Mouse (Mus musculus) heart, adult 2 months (tissue): ENCODE results near the gene Srbd1. TPM values are rescaled to one million over a fixed set of nuclear protein-coding genes. Genes with fewer than 3 reads are reported as not detected.

Experiments
- DNase-seq, 2 experiments: peaks; one replicate each; pipeline ENCODE4 v3.0.0; 2021
- H3K27ac ChIP-seq: fragments of 200-600 bp; 2 replicates; pipeline ENCODE4 v1.8.1; 2022
- H3K27me3 ChIP-seq: fragments of 200-500 bp; 2 replicates; pipeline ENCODE4 v1.6.1; 2012; ENCODE audit warnings: mild to moderate bottlenecking, low read length, inconsistent platforms, mixed read lengths; ENCODE audit not compliant: control insufficient read depth, insufficient read depth
- H3K36me3 ChIP-seq: fragments of 200-500 bp; 2 replicates; pipeline ENCODE4 v1.6.1; 2012; ENCODE audit warnings: low read length, inconsistent platforms; ENCODE audit not compliant: control insufficient read depth, insufficient read depth
- H3K4me1 ChIP-seq: fragments of 200-500 bp; 2 replicates; pipeline ENCODE4 v1.6.1; 2011; ENCODE audit warnings: low read length; ENCODE audit not compliant: control insufficient read depth, insufficient read depth
- H3K4me3 ChIP-seq: fragments of 200-600 bp; 2 replicates; pipeline ENCODE4 v1.8.1; 2022
- H3K79me2 ChIP-seq: fragments of 200-500 bp; replicated peaks from 2 replicates; pipeline ENCODE4 v1.6.1; 2012; ENCODE audit warnings: mild to moderate bottlenecking, inconsistent platforms, low read length, moderate library complexity, mixed read lengths; ENCODE audit not compliant: control insufficient read depth, insufficient read depth
- H3K9ac ChIP-seq: fragments of 200-500 bp; 2 replicates; pipeline ENCODE4 v1.6.1; 2012; ENCODE audit warnings: low read depth, mild to moderate bottlenecking, control low read depth, inconsistent platforms, low read length, mixed read lengths
- CTCF ChIP-seq: fragments of 200-600 bp; IDR thresholded peaks from 2 replicates; pipeline ENCODE4 v1.8.1; 2022; ENCODE audit warnings: antibody characterized with exemption, mild to moderate bottlenecking, moderate library complexity
- EP300 ChIP-seq: fragments of 200-500 bp; IDR thresholded peaks from 2 replicates; pipeline ENCODE4 v1.6.1; 2011; ENCODE audit warnings: low read depth, low read length, control low read depth; ENCODE audit not compliant: insufficient read depth
- POLR2A ChIP-seq: fragments of 200-500 bp; IDR thresholded peaks from 2 replicates; pipeline ENCODE4 v1.6.1; 2011; ENCODE audit warnings: mild to moderate bottlenecking, low read depth, low read length, control low read depth; ENCODE audit not compliant: insufficient read depth
- WGBS: fragments of 180-500 bp; shearing (Covaris S2); methylation state at CpG from one replicate; pipeline ENCODE4 v1.1.7; 2018; 5-methylcytosine and 5-hydroxymethylcytosine counted together
- intact Hi-C: fragments of 180-260 bp; cut with DNase I; formaldehyde crosslinking; loops from one replicate; pipeline ENCODE4 v1.15.1; 2025
- polyA plus RNA-seq: library from polyadenylated mRNA; depleted of rRNA; stranded (reverse); fragments of >200 nt; gene quantifications from 2 replicates; pipeline ENCODE4 v1.2.3, GENCODE M21; 2012
- total RNA-seq, 2 experiments: library from RNA; stranded (reverse); gene quantifications; 2 replicates each; pipeline ENCODE4 v1.2.3; 2021

Srbd1 gene
- total and polyA plus RNA-seq, 3 experiments = 2.7 to 12.3 (median 12.2) TPM

DNA sequence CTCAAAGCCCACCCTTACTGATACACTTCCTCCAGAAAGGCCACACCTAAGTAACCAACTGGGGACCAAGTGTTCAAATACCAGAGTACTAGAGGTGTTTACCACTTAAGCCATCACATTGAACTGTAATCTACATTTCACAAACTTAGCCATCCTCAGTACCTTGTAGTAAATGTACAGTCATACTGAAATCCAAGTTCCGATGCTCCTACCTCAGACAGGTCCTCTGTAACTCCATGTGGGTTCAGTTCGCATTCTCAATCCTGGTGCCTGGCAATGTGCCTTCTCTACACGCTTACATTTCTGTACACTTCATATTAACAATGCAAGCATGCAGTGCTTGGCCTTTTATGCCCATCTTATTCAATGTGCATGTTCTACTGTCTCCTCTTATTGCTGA lies 77.5 kb downstream of the Srbd1 start:
- Histone ChIP-seq H3K27me3 (no peaks in the 10 kb centered on the region), H3K79me2 (no peaks in the 10 kb centered on the region), H3K9ac (no peak overlapping the region), H3K27ac (no peak overlapping the region), H3K36me3 (no peaks in the 10 kb centered on the region), H3K4me1 (no peaks in the 10 kb centered on the region; the same call in 1 of the 2 replicates), H3K4me3 (no peak overlapping the region)
- intact Hi-C loops = loop anchor here (10.0 kb wide), 1 partner anchor 883 kb away; no protein-coding TSS in a partner anchor
- DNase-seq = no peak
- TF ChIP-seq EP300 (no peak), CTCF (no peak), POLR2A (no peak)
- 95% methylated on average over 3 of the region's 3 CpGs for WGBS

GRCm38 (mm10) chr17:86065833-86066232 lies 79.1 kb downstream of the Srbd1 start:
- no peak overlapping the region for H3K9ac ChIP-seq
- H3K4me3 ChIP-seq = no peak overlapping the region
- H3K27me3 ChIP-seq = no peaks in the 10 kb centered on the region
- H3K4me1 ChIP-seq = no peaks in the 10 kb centered on the region; the same call in 1 of the 2 replicates
- TF ChIP-seq CTCF (no peak), EP300 (no peak), POLR2A (no peak)
- intact Hi-C loops = loop anchor here (10.0 kb wide), 1 partner anchor 881 kb away; no protein-coding TSS in a partner anchor
- no peak for DNase-seq
- no peak overlapping the region for H3K27ac ChIP-seq
- no peaks in the 10 kb centered on the region for H3K36me3 ChIP-seq
- no peaks in the 10 kb centered on the region for H3K79me2 ChIP-seq
- 88% methylated on average over 7 of the region's 7 CpGs for WGBS

- Histone ChIP-seq H3K4me1 (no peaks in the 10 kb centered on the region; the same call in 1 of the 2 replicates), H3K36me3 (no peaks in the 10 kb centered on the region), H3K27me3 (no peaks in the 10 kb centered on the region), H3K4me3 (no peak overlapping the region), H3K79me2 (no peaks in the 10 kb centered on the region), H3K9ac (no peak overlapping the region), H3K27ac (no peak overlapping the region)
- TF ChIP-seq CTCF (peak; percentile 77), EP300 (peak; percentile 85), POLR2A (no peak)
- 13% methylated on average over 5 of the region's 5 CpGs for WGBS
- intact Hi-C loops = loop anchor here (1.0 to 10.0 kb wide), 3 partner anchors 186 to 879 kb away; no protein-coding TSS in a partner anchor
- peak; percentile 46 to 58 for DNase-seq
Measured at GRCm38 (mm10) chr17:86063461-86063860, 81.5 kb downstream of the Srbd1 start.

DNA sequence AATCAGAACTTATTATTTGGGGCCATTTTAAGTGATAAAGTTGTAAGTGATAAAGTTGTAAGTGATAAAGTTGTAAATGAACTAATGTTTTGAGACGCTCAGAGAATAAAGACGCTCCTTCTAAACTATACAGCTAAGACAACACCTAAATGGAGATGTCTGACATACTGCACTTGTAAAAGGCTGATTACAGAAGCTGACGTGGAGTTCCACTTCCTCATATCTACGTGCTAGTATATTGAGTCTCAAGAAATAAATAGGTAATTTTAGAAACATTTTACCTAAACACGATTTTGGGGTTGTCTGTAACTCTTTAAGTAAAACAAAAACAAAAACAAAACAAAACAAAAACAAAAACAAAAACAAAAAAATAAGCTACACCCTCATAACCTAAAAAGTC lies 84.1 kb downstream of the Srbd1 start:
- no peak for DNase-seq
- intact Hi-C loops = loop anchor here (5.0 to 10.0 kb wide), 2 partner anchors 184 to 876 kb away; no protein-coding TSS in a partner anchor
- no peaks in the 10 kb centered on the region for H3K27me3 ChIP-seq
- H3K79me2 ChIP-seq = no peaks in the 10 kb centered on the region
- H3K27ac ChIP-seq = no peak overlapping the region
- H3K36me3 ChIP-seq = no peaks in the 10 kb centered on the region
- H3K4me3 ChIP-seq = no peak overlapping the region
- WGBS = 78% methylated on average over 5 of the region's 5 CpGs
- H3K4me1 ChIP-seq = no peaks in the 10 kb centered on the region; the same call in 1 of the 2 replicates
- TF ChIP-seq EP300 (no peak), POLR2A (no peak), CTCF (no peak)
- H3K9ac ChIP-seq = no peak overlapping the region

DNA sequence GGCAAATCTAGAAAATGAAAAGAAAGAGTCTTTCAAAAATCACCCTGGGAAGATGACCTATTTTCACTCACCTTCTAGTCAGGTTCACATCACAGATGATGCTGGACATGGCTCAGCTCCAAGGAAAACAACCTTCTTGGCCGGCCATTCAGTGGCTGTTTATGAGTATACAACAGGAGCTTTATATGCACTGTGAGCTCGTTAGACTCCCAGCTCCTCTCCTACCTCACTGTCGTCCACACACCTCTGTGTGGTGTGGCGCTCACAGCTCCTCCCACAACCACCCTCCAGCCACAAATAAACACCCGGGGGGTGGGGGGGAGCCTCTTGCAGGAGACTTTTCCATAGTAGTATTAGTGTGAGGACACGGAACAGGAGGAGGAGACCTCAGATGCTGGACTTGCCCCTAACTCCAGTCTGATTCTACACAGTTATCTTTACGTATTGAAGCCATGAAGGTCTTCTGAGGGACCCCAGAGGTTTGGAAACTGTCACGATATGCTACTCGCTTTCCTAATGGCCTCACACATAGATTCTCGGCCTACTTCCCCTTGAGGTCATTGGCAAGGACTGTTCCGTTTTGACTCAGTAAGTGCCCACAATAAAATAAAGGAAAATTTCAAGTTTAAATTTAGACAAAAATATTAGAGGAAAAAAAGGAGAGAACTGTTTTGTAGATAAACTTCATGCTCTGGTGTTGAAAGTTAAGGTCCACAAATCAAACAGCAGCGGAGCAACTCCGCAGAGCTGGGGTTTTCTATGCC lies 104.6 kb downstream of the Srbd1 start:
- Histone ChIP-seq H3K27me3 (no peaks in the 10 kb centered on the region), H3K4me1 (no peaks in the 10 kb centered on the region; the same call in 1 of the 2 replicates), H3K36me3 (no peaks in the 10 kb centered on the region; the same call in 1 of the 2 replicates), H3K4me3 (no peak overlapping the region), H3K79me2 (no peaks in the 10 kb centered on the region), H3K9ac (no peak overlapping the region), H3K27ac (no peak overlapping the region)
- WGBS = 78% methylated on average over 13 of the region's 13 CpGs
- no peak for DNase-seq
- intact Hi-C loops = no loop called here
- no peak for TF ChIP-seq POLR2A
- TF ChIP-seq EP300 = no peak
- TF ChIP-seq CTCF = no peak

DNA sequence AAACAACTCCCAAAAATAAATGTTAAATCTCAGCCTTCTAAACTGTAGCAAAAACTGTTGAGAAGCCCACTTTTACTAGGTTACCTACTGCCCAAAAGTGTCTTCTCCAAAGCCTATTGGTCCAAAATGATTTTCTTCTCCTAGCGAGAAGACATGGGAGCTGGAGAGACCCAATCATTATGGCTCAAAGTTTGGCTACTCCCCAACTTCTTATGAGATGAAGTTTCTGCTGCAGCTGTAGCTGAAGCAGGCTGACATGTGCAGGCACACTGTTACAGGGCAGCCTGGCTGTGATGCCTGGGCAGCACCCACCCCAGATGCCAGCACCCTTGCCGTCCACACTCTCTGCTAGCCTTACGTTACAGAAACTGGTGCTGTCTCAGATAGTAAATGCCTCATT lies 105.2 kb downstream of the Srbd1 start:
- no peaks in the 10 kb centered on the region for H3K27me3 ChIP-seq
- TF ChIP-seq POLR2A = no peak
- no peak for TF ChIP-seq EP300
- no peak for TF ChIP-seq CTCF
- H3K27ac ChIP-seq = no peak overlapping the region
- H3K79me2 ChIP-seq = no peaks in the 10 kb centered on the region
- no peak overlapping the region for H3K9ac ChIP-seq
- no peaks in the 10 kb centered on the region; the same call in 1 of the 2 replicates for H3K4me1 ChIP-seq
- WGBS = 83% methylated on average over 3 of the region's 3 CpGs
- no peak for DNase-seq
- intact Hi-C loops = no loop called here
- no peak overlapping the region for H3K4me3 ChIP-seq
- H3K36me3 ChIP-seq = no peaks in the 10 kb centered on the region; the same call in 1 of the 2 replicates
